27 mouse cellular contexts compared by ENCODE assay signal in the genomic region with DNA sequence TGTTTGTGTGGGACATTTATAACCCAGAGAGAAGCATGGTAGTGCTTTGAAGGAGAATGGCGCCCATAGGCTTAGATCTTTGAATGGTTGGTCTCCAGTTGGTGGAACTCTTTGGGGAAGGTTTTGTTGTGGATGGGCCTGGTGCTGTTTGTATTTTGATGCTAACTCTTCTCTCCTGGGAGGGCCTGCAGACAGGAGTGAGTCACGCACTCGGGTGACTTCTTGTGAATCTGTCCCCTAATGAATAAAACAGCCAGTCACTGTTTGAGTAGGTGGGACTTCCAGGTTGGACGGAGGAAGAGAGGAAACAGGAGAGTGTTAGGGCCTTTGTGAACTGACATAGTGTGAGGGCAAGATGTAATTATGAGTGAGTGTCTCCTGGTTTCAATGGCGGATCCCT.
DNase-seq lines count a peak whose midpoint lies in the region; ATAC-seq and TF ChIP-seq lines count a peak whose summit lies in the region.
"Had no signal": no experiment of that assay in that cellular context is flagged by ENCODE, and none has a peak within 500 bp of the region (broad histone marks: within the 10 kb centered on the region; RNA-seq: fewer than 3 reads in every experiment).

No protein-coding gene starts in this region.

- no peak overlapping the region for H3K9ac ChIP-seq in heart, embryonic 11.5 days (ENCODE audit: low read depth, low read length)
- H3K9ac ChIP-seq in ES-E14 (ENCODE audit: insufficient read depth, low read depth, low read length, poor library complexity, severe bottlenecking): no peak overlapping the region
- H3K9ac ChIP-seq: embryonic facial prominence, embryonic 13.5 days; embryonic facial prominence, embryonic 15.5 days; forebrain, embryonic 12.5 days had no signal

- H3K4me1 ChIP-seq in heart, embryonic 11.5 days (ENCODE audit: control insufficient read depth, insufficient read depth, low read length): peaks cover 7% of the 10 kb centered on the region; the same call in 1 of the 2 replicates
- H3K4me1 ChIP-seq in ES-E14 (ENCODE audit: control insufficient read depth in 2 of 2, insufficient read depth in 2 of 2, low read length in 2 of 2, poor library complexity in 1 of 2): peaks cover 14 to 29% of the 10 kb centered on the region in 2 experiments

- in situ Hi-C loops in ES-E14 (cut with MboI; ENCODE audit: low sequenced_read_pairs in 2 of 2, unreplicated experiment in 2 of 2): no loop called here

- WGBS in heart, embryonic 11.5 days (ENCODE audit: insufficient replicate concordance): 89% methylated on average over 5 of the region's 5 CpGs

- H3K27me3 ChIP-seq in heart, embryonic 11.5 days (ENCODE audit: control insufficient read depth, insufficient read depth, low read length): no peaks in the 10 kb centered on the region
- H3K27me3 ChIP-seq: embryonic facial prominence, embryonic 13.5 days; embryonic facial prominence, embryonic 15.5 days; forebrain, embryonic 12.5 days; Patski had no signal

- ATAC-seq in heart, embryonic 11.5 days (replicated peaks; ENCODE audit: insufficient number of reproducible peaks, low FRiP score, low TSS enrichment): no peak
- no peak for ATAC-seq in CD4-positive, CD25-positive, alpha-beta regulatory T cell, adult 4 months
- ATAC-seq: activated CD4-positive, CD25-positive, alpha-beta regulatory T cell, adult 4 months; forebrain, embryonic 14.5 days; forebrain, embryonic 16.5 days; Patski had no signal

- no peak overlapping the region for H3K4me3 ChIP-seq in heart, embryonic 11.5 days (ENCODE audit: low read depth, low read length)
- peak overlapping the region in 1 of 2 experiments; percentile 14; a peak in 2 of 4 replicates for H3K4me3 ChIP-seq in ES-E14 (ENCODE audit: insufficient read depth in 1 of 2, low read depth in 1 of 2, low read length in 2 of 2, poor library complexity in 1 of 2, severe bottlenecking in 1 of 2)
- H3K4me3 ChIP-seq: embryonic facial prominence, embryonic 13.5 days; embryonic facial prominence, embryonic 15.5 days; erythroblast, embryonic 14.5 days; forebrain, embryonic 10.5 days; forebrain, embryonic 12.5 days had no signal

- H3K9me3 ChIP-seq in heart, embryonic 11.5 days (replicated peaks; ENCODE audit: control insufficient read depth, low read length): no peaks in the 10 kb centered on the region
- H3K9me3 ChIP-seq in ES-E14 (ENCODE audit: control insufficient read depth, insufficient read depth, low read depth, low read length): no peaks in the 10 kb centered on the region
- H3K9me3 ChIP-seq: embryonic facial prominence, embryonic 13.5 days; embryonic facial prominence, embryonic 15.5 days; forebrain, embryonic 10.5 days; forebrain, embryonic 12.5 days had no signal

- no peak overlapping the region for H3K4me2 ChIP-seq in heart, embryonic 11.5 days
- H3K4me2 ChIP-seq: embryonic facial prominence, embryonic 13.5 days; embryonic facial prominence, embryonic 15.5 days; forebrain, embryonic 12.5 days had no signal

- peak; percentile 7 for DNase-seq in heart, adult 11 months
- DNase-seq in ES-E14 (ENCODE audit: low read depth, low spot score) (no peak), ZHBTc4 (ENCODE audit: low read depth, low spot score) (peak; percentile 83)
- DNase-seq in spleen, postnatal 4 days (ENCODE audit: low spot score in 2 of 2): no peak
- DNase-seq: adrenal gland, adult 8-10 months; adrenal gland, postnatal 14 days; adrenal gland, postnatal 36 days; B cell, adult 2 months; cerebellum, adult 11 months; cerebellum, adult 18-20 months; cerebellum, adult 8-10 months; cerebellum, adult 9-11 months; cerebellum, postnatal 14 days; cerebellum, postnatal 36 days; embryo, embryonic 11 days had no signal

- no peak overlapping the region for H3K27ac ChIP-seq in heart, embryonic 11.5 days (ENCODE audit: low read depth, low read length)
- no peak overlapping the region; the same call in 1 of the 2 replicates for H3K27ac ChIP-seq in ES-E14 (ENCODE audit: insufficient read depth, low read depth, low read length, poor library complexity, severe bottlenecking)
- H3K27ac ChIP-seq: embryonic facial prominence, embryonic 13.5 days; embryonic facial prominence, embryonic 15.5 days; forebrain, embryonic 10.5 days; forebrain, embryonic 12.5 days had no signal

- H3K36me3 ChIP-seq in heart, embryonic 11.5 days (ENCODE audit: control insufficient read depth, insufficient read depth, low read length): no peaks in the 10 kb centered on the region
- no peaks in the 10 kb centered on the region for H3K36me3 ChIP-seq in ES-E14 (ENCODE audit: control insufficient read depth, insufficient read depth, low read length, poor library complexity, severe bottlenecking)
- H3K36me3 ChIP-seq: embryonic facial prominence, embryonic 13.5 days; embryonic facial prominence, embryonic 15.5 days; forebrain, embryonic 10.5 days; forebrain, embryonic 12.5 days; G1E had no signal

TF ChIP-seq in ES-E14, 5 proteins besides CTCF, POLR2A, EP300 and RAD21:
- no peak for TF ChIP-seq CHD2 (IDR thresholded peaks at IDR 0.05; ENCODE audit: low read depth, low read length)
- no peak for TF ChIP-seq ZC3H11A (IDR thresholded peaks at IDR 0.05; ENCODE audit: borderline replicate concordance, low read depth, low read length)
- TF ChIP-seq ZNF384 (IDR thresholded peaks at IDR 0.05; ENCODE audit: low read depth, low read length): peak; percentile 60; the same call in 1 of the 2 replicates
- TF ChIP-seq MAFK (IDR thresholded peaks at IDR 0.05; ENCODE audit: insufficient read depth, low read depth, low read length): no peak
TF ChIP-seq in ES-E14: peak in this region for 1.

Comparison
In these comparisons a context has a peak if more than half of its experiments do, and no peak if none do; other contexts are left out.
1. DNase-seq: peak in heart, adult 11 months (single experiment) and ZHBTc4 (single experiment); none in ES-E14 (single experiment) and spleen, postnatal 4 days (0 of 2).